Mouse (Mus musculus) Muller cell, postnatal 12 days (primary cell): ENCODE measurements around the gene Bcar3.

Experiments used
- DNase-seq: peaks from one replicate; pipeline ENCODE4 v3.0.0-alpha.2; 2015; ENCODE audit errors: inconsistent ontology term

The Bcar3 gene

DNA sequence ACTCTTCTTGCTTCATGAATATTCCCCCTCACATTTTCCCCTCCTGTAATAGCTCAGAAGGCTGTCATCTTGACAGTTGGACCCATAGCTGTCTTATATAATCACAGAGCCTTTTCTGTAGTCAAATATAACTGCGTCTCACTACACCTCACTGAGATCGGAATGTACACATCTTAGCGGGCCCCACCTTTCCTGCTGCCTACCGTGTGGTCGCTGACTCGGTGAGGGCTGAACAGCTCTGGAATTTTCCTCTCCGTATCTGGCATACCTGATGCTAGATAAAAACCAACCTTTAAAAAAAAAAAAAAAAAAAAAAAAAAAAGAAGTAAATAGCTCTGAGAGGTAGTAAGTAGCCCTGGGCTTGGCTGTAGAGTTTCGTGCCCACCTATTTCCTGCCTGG, 164.8 kb downstream of the Bcar3 start:
- DNase-seq = no peak

DNA sequence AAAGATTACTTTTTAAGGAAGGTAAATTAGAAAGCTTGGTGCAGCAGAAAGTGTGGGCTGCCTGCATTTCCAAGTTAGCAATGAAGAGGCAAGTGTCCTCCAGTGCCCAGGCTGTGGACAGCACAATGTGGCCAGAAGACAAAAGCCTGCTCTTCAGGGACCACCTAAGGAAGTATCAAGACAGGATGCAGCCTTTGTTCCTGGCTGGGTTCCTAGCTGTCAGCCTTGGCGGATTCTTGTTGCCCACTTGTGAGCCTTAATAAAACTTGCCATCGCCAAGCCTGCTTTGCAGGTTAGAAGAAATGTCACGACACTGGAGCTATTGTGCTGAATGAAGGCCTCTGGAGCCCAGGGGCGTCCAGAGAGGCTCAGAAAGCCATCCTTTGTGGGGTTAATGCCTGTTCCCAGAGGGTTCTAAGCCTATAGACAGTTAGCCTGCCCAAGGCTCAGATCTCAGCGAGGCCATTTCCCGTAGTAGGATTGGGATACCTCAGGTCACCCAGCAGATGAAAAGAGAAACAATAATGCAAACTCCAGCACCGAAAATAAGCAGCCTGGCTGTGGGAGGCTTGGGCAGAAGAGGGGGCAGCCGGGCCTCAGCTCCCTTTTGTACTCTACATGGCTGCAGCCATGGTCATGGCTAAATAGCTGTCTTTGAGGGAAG, 167.0 kb downstream of the Bcar3 start:
- DNase-seq = no peak

DNA sequence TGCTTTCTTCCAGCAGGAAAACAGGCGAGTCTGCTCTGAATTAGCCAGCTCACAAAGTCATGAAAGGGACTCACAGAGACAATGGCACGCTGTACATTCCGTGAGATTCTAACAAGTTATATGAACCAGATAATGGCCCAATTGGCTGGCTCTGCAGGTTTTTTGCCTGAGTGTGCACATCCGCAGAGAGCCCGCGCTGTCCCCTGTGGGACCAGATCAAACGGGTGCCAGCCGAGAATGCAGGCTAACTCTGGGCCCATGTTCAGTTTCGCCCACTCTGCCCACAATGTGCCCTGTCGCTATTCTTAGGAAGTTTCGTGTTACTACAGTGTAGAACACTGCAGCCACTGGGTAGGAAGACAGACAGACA, 167.6 kb downstream of the Bcar3 start:
- DNase-seq = peak; percentile 87

DNA sequence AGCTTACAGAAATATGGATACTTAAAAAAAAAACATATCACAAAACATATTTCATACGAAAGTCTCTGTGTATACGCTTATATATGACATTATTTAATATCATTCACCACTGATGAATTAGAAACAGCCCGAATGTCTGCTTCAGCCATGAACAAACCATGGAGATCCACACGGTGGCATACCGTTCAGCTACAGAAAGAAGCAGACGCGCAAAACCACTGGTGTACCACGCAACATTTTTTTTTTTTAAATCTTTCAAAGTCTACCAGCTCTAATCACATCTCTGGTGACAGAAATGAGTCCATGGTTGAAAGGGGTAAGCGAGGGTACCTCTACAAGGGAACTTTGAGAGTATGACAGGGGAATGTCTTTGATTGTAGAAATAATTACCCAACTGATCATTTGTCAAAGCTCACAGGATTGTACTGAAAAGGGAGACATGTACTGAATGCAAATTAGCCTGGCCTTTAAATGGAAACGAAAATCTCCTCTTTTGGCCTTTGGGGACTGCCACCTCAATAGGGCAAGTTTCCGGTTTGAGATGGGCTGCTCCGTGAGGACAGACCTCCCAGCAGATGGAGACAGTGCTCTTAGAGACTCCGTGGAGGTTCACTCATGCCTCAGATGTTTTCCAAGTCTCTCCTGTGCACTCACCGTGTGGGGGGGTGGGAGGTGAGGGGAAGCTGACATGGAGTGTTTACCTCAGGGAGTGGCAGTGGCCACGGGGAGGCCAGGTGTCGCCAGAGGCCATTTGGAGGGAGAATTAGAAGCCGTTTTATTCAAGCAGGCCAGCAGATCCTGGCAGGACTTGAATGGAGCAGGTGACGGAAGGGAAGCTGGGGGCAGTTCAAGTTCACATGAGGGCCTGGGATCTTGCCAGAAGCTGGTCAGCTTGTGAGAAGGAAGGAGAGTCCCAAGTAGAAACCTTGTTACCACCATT, 168.3 kb downstream of the Bcar3 start:
- no peak for DNase-seq

DNA sequence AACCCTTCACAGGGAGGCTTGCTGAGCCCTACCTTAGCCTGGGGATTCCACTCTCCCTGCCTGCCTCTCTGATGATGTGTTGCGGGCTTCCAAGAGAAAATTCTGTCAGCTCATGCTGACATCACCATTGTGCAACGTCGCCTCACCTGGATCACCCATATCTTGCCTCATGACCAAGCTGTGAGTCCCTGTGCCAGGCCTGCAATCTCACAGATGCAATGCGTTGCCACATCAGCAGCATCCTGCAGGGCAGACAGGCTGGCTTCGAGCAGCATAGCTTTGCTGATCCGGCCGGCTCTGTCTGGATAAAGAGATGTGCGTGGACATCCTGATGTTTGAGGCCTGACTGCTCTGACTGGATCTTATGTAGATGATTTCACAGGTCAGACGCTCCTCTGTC, 169.2 kb downstream of the Bcar3 start:
- no peak for DNase-seq

DNA sequence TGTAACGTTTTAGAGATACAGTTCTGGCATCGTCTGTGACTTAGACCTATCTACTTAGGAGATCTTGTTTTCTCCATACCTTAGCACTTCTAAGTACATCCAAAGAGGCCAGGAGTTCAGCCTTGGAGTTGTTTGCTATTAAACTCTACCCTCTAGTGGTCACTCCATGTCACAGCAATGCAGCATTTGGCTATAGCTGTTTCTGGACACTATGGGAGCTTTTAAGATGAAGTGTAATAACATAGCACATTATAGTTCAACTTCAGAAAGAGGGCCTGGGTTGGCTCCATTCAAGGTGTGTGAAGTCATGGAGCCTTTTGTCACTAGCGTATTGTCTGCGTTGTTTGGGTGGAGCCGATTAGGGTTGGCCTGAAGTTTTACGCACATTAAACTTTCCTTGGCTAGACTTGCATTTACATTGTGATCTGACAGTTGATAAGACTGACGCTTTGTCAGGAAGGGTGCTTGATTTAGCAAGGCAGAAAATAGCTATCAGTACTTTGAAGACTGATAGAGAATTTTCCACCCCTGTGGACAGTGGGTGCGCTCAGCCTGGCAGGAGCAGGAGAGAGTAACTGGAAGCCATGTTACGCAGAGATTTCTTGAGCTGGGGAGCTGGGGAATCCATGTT, 172.3 kb downstream of the Bcar3 start:
- peak; percentile 47 for DNase-seq

DNA sequence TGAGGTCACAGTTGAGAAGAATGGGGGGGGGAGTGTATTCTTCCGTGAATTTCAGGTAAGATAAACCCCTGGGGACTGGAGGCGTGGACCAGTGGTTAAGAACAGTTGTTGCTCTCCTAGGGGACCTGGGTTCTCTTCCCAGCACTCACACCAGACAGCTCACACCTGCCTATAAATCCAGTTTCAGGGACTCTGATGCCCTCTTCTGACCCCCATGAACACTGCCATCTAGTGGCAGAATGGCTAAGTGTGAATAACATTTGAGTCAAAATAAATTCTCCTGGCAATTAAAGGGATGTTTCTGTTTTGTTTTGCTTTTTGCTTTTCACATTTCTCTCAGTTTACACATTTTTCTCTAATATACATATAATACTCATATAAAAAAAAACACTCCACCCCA, 174.0 kb downstream of the Bcar3 start:
- DNase-seq = no peak

DNA sequence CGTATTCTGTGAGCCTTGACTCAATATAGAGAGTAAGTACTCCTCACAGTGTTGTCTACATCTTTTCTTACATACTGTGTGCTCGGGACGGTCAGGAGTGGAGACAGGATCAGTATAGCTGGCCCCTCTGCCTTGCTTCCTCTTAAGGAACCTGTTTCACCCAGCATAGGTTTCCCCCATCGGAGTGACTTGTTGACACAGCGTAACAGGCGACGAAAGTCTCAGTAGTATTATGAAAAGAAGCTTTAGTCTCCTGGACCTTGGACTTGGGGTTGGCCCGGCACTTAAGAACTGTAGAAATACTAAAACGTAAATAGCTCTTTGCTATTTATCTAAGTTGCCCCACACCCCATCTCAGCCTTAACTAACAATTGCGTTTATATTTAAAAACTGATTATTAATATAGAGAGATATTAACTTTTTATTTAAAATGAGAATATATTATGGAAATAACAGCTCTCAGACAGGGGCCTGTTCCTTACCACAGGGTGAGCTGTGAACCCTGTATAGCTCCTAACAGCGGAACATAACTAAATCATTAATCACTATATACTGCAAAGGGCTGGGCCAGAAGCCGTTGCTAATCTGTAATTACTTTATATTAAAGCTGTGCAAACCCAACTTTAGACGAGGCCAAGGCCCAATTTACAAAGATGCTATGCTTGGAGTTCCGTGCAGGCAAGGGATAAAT, 176.5 kb downstream of the Bcar3 start:
- no peak for DNase-seq

DNA sequence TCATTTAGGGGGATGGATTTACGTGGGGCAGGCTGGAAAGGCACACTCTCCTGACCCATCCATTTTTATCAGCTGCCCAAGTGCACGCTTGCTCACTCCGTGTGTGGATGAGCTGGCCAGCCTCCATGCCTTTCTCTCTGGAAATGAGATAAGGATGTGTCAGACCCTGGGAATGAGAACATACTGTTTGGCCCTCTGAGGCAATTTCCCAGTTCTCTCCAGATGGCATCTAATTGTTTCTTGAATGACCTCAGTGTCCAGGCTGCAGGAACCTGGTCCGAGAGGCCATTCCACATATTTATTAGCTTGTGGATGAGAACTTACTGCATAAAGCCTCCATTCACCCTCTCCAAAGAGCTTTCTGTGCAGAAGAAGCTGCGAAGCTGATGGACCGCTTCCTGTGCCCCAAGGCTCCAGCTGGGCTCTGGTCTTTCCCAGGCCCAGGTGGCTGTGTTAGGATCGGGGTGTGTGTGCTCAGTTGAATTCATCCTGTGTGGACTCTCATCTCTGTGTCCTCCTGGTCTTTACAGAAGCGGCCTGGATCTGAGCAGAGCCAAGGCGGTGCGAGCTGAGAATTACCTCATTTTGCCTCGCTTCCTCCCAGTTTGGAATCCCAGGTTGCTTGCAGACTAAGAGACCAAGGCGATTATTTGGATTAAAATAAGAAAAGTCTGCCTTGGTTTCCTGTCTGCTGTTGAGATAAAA, 177.2 kb downstream of the Bcar3 start:
- DNase-seq = peak; percentile 93

DNA sequence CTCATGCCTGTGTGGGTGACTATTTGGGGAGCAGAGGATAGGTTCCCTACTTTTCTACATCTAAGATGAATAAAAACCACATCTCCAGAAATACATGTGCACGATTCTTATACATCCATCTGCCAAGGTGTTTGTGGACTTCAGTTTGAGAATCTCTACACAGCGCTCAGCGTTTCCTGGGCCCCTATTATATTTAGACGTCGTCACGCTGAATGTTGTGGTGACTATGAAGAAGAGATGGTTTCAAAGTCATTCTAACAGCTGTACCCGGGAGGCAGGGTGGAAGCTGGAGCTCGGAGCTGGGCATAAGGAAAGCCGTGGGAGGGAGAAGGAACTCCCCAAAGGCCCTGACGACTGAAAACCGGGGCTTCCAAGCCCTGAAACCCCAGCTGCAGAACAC, 178.5 kb downstream of the Bcar3 start:
- no peak for DNase-seq

DNA sequence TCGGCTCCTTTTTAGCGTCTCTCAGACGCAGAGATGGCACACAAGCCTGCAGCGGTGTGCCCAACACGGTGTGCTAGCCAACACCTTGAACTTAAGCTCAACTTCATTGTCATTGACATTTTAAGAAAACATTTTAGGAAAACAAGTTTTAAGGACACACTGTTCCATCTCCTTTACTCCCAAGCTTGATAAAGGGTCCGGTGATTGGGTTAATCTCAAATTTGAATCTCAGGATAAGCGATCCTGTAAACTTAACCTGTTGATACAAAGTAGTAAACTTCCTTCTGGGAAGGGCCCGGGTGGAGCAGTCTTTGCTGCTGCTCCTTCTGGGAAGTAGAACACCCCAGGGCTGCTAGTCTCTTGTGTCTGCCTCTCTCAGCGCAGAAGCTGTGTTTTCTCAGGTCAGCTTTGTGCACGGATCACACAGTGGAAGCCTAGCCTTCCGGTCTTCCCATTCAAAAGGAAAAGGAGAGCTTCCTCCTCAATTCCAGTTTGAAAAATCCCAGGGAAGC, 179.6 kb downstream of the Bcar3 start:
- no peak for DNase-seq

DNA sequence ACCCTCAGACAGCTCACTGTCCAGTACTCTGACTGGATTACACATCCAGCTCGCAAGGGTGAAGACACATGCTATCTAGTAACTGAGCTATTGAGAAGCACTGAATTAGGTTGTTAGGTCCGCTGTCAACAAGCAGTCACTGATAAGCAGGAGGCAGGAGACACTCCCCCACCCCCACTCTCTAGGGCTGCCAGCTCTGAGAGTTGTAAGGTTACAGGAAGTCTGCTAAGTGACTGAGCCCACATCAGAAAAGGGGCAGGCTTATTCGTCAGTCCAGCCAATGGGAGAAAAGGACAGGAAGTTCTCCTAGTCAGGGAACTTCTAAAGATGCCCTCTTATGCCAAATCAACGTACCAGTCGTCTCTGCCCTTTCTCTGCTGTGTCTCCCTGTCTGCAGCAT, 180.1 kb downstream of the Bcar3 start:
- DNase-seq = no peak

DNA sequence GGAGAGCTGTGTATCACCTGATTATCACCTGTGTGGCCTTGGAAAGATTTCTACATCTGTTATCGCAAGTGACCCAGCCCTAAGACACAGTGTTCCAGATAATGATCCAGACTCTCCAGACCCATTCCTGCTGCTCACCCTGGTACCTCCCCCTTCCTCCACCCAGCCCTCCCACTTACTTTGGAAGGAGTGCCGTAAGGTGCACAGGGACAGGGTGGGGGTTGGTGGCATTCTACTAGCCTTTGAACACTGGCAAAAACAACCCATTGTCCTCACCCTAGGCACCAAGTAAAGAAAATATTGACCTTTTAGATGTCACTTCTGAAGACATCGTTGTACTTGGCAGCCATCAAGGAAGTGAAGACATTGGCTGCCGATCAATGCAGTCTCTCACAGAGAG, 180.9 kb downstream of the Bcar3 start:
- DNase-seq = no peak

DNA sequence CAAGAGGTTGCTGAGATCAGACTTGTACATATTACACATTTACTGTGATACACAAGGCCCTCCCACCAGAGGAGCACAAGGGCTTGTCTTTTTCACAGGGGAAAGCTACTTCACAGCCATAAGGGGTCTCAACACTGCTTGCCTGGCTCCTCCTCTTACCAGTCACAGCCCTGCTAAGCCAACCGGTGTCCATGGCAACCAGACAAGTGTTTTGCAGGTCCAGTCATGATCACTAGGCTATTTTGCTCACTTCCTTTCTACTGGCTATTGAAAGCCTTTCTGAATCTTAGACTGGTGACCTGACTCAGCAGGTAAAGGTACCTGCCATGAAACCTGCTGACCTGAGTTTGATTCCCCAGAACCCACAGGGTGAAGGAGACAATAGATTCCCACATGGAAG, 181.8 kb downstream of the Bcar3 start:
- DNase-seq = no peak

DNA sequence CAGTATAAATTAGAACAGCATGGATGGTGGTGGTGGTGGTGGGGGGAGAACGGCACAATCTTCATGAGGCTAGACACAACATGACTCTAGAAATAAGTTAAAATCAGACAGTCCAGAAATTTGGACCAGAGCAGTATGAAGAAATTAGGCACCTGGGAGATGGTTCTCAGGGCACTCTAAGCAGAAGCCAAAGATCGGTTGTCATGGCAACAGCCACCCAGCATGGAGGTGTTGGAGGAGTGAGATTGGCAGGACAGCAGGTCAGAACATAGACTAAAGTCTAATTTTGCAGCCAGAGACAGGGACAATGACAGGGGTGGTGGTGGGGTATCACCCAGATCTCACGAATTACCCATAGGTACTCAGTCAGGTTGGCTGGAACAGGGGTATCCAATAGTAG, 182.7 kb downstream of the Bcar3 start:
- DNase-seq = no peak

DNA sequence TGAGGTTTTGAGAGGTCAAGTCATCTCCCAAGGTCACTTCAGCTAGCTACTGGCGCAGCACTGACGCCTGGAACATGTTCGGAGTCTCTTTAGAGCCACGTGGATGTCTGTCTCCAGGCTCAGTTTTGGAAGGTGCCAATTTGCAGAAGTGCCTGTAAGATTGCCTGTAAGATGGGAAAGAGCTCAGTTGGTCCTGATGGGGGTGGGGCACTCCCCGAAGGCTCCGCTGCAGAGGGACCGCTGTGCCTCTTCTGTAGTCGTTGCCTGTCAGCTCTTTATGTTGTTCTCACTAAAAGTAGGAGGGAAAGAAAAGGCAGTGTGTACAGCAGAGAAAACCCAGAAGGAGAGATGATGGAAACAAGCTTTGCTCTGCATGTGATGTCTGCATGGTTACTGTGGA, 183.6 kb downstream of the Bcar3 start:
- DNase-seq = no peak

DNA sequence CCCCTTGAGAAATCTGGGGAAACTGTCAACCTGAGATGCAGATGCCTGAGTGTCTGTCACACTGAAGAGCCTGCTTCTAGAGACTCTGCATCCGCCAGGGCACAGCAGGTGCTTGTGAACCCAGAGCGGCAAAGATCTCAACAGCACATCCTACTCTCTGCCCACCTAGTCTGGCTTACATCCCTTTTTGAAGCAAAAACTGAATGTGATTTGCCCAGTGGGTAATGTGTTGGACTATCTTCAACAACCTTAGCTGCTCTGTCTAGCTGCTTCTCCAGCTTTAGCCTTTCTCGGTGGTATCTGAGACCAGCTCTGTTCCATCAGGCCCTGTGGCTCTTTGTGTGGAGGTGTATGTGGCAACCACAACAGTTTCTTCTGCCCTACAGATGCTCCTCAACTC, 184.8 kb downstream of the Bcar3 start:
- DNase-seq = no peak

DNA sequence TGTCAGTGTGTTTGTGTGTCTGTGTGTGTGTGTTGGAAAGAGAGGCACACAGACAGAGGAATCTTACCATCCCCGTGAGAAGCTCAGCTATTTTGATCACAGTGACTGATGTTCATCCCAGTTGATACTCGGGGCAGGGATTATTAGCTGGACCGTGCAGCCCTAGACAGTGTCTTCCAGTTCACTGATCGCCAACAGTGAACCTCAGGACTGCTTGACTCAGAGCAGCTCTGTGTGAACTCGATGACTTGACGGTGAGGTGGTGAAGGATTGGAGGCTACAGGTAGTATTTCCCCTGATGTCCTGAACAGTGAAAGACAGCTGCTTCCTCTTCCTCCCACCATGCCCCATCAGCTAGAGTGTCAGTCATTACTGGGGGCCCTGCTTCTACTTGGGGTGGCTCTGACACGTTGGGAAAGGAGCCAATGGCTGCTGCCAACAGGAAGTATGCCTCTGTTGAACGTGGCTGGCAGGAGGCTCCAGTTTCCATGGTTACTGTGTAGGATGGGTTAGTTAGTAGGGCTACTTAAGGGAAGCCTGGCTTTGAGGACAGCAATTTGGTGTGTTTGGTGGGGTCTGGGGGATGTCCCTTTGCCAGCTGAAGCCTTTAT, 186.2 kb downstream of the Bcar3 start:
- DNase-seq = peak; percentile 81

DNA sequence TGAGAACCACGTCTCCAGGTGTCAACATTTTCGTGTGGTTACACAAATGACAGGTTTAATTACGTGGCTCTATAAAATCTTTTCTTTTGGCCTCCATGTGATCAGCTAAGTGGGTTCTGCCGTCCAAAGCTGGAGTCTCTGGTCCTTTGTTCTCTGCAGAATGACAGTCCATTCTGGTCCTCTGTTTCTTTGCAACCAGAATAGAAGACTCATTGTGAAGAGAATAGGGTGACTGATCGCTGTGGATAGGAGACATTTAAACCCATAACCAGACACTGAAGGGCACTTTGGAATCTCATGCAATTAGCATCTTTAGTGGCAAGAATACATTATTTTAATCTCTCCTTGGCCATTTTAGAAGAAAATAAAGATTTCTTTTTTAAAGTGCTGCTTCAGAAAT, 187.1 kb downstream of the Bcar3 start:
- DNase-seq = peak; percentile 84

DNA sequence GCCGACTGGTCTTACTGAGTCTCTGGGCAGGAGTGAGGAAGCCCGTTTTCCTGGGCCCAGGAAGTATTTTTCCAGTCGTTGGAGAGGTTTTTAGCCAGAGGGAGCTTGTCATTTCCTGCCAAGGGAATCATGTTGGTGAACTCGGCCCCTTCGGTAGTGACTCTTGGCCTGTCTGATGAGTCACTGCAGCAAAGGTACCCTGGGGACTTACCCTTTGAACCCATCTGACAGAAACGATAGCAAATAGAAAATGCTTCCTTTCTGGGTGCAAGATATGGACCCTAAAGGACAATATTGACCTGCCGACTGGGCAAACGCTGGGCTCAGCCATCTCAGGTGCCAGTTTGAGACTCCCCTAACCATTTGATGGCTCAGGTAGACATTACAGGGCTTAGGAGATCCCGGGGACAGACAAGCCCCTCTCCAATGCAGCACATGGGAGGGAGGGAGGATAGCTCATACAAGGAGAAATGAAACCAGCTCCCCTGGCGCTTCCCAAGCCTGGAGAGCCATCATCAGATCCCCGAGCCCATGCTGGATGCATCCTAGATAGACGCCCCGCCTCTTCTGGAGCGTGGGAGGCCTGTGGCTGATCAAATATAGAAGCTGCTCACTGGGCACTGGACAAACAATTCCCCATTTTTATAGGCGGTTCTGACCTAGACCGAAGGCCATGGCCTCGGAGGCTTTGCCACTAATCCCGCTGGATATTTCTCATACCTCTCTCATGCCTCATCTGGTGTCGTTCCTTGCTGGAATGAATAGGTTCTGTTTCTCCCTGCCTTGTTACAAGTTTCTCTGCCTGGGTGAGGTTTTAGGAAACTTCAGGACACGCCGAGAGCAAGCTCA, 188.2 kb downstream of the Bcar3 start:
- peak; percentile 92 for DNase-seq
